Mouse (Mus musculus) cerebellum, adult 2 months (tissue): ENCODE results near the gene Copz2.

Experiments used
- CTCF ChIP-seq: fragments of 200-500 bp; IDR thresholded peaks from 2 replicates; pipeline ENCODE4 v1.5.1; 2011; ENCODE audit warnings: low read depth, mild to moderate bottlenecking, control low read depth, low read length, moderate library complexity, borderline replicate concordance; ENCODE audit not compliant: insufficient read depth
- POLR2A ChIP-seq: fragments of 200-500 bp; IDR thresholded peaks from 2 replicates; pipeline ENCODE4 v1.6.1; 2011; ENCODE audit warnings: low read length, control low read depth, borderline replicate concordance; ENCODE audit not compliant: insufficient read depth

- TF ChIP-seq CTCF (no peak), POLR2A (no peak)
These were observed 35.2 kb upstream of the Copz2 start for GRCm38 (mm10) chr11:96814443-96814842.
